Mouse (Mus musculus) spleen, postnatal 4 days (tissue): ENCODE results near the gene Dock1.

Experiments
- DNase-seq, 2 experiments: peaks; one replicate each; pipeline ENCODE4 v3.0.0; 2022; ENCODE audit warnings: low spot score in 2 of 2

Gene Dock1

GRCm38 (mm10) chr7:134670312-134671002 is at the start of gene Dock1:
Gene Dock1 (plus strand): TSS chr7:134670654.
- DNase-seq = peak; percentile 26 to 66

- DNase-seq = no peak
These were observed 42.5 kb upstream of the Dock1 start for GRCm38 (mm10) chr7:134627906-134628305.

DNA sequence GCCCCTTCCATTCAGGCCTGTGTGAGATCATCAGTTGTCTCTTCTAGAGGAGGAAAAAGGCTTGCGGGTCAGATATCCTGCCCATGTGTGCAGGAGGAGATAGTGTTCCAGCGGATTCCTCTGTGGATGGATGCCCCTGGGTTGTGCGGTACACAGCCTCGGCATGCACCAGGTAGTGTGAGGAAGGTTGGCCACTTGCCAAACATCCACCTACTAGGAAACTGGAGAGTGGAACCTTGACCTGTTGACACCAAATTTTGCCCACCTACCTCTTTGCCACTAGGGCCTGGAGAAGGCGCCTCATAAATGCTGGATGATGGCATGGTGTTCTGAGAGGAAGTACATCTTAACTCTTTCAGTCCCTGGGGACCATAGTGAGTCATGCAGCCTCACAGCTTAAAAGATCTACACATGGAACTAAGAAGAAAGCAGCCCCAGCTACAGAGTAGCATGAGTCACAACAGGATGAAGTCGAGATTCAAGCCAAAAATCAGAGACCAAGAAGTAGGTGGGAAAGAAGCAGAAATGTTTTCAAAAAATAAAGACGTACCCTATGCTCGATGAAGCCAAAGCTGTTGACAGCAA is 20.1 kb upstream of the Dock1 start:
- no peak for DNase-seq

DNA sequence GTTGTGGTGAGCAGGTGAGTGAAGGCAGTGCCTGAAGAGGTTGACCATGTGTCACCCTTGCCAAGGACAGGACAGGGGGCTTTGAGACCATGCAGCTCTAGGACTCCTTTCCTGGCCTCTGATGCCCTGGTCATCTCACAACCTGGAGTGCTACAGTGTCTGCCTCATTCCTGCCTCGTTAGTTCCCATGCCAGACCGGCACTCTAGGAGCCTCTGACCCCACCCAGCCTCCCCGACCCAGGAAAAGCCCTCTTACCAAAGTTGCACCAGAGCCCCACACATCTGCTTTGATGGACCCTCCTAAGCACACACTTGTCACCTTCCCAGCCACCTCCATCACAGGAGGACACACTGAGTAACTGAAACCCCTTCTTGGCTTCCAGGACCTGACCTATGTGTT is 19.4 kb upstream of the Dock1 start:
- DNase-seq = no peak

GRCm38 (mm10) chr7:134663241-134663640 is 7.2 kb upstream of the Dock1 start:
- DNase-seq = no peak

DNA sequence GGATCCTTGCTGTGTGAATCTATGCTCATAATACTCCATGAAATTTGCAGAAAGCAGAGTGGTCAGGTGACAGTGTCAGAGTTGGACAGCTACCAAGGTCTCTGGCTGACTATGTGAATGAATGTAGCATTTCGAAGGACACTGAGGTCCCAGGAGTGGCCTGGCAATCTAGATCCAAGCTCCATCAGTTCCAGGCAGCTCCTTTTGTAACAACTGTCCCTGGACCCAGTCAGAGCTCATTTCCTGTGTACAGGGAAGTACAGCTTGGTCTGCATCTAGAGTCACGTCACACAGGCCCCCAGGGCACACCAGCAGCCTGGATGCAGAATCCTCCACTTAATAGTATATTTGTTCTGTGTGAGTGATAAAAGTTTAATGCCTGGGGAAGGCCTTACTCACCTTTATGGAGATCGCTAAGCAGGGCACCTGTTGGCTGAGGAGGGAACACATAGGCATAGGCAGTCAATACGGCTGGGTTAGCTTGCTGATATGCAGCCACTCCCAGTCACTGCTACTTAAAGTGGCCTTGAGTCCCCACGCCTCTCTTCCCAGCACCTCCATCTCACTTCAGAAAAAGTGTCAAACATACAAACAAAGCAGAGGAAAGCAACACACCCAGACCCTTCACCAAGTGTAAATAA is 4.7 kb upstream of the Dock1 start:
- DNase-seq = no peak

DNA sequence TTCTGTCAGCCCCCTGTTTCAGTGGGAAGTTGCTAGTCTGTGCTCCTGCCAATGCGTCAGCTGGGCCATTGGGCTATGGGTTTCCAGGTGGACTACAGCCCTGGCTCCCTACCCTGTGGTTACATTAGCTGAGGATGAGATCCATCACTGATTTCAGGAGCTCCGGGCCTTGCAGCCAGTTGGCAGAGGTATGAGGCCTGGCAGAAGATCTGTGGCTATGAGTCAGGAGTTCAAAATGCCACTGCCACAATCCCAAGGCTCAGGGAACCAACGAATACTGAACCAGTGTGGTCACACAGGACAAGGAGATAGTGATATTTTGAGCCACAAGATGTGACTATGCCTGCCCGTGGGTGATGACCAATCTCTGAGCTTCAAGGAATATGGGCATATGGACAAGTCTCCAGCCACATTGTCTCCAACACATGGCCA is 3.2 kb upstream of the Dock1 start:
- DNase-seq = no peak

DNA sequence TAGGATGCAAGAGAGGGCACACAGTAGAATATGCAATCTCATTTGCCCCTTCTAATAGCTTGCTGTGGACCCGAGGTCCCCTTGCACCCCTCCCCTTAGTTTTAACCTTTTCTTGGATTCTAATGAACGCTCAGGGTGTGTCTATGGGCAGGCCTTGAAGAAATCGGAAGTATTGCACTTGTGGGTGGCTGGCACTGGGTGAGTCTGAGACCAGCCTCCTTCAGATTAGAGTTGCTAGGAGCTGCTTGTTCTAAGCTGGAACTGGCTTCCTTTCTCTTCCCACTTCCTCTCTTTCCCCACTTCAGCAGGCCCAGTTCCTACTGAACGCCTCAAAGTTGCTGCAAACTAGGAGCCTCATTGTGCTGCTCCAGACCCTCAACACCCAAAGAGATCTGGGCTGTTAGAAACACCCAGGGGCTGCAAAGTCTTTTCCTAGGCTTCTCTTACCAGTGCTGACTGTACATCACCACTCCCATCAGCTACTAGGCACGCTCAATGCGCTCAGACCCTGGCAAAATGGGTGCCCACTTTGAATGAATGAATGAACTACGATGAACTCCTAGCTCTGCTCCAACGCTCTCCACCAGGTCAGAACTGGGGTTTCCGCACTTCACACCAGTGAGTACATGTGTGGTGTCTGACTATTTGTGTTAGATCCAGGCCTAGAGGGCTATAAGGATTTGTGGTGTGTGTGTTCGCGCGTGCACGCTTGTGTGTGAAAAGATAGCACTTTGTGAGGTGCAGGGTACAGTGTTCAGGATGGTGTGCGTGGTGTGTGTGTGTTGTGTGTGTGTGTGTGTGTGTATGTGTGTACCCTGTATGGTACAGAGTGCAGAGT is 761 bp upstream of the Dock1 start:
- no peak for DNase-seq

- DNase-seq = no peak
These were observed 578 bp downstream of the Dock1 start for GRCm38 (mm10) chr7:134671003-134671461.

- DNase-seq = no peak
These were observed 1.0 kb downstream of the Dock1 start for GRCm38 (mm10) chr7:134671467-134671901.

DNA sequence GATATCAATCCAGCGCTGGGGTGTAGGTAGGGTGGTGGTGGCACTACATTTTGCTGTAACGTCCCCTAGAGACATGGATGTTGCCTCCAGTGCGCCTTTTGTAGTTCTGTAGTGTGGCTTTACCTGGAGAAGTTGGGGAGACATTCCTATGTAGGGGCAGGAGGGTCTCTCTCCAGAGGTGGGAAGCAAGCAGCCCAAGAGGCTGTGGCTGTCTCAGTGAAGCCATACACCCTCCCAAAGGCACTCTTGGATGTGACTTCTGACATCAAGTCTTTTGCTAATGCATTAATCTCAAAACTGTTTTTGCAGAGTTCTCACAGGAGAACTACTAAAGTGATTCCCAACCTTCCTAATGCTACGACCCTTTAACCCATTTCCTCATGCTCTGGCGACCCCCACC is 2.7 kb downstream of the Dock1 start:
- DNase-seq = no peak

GRCm38 (mm10) chr7:134673952-134674351 is 3.5 kb downstream of the Dock1 start:
- DNase-seq = no peak

DNA sequence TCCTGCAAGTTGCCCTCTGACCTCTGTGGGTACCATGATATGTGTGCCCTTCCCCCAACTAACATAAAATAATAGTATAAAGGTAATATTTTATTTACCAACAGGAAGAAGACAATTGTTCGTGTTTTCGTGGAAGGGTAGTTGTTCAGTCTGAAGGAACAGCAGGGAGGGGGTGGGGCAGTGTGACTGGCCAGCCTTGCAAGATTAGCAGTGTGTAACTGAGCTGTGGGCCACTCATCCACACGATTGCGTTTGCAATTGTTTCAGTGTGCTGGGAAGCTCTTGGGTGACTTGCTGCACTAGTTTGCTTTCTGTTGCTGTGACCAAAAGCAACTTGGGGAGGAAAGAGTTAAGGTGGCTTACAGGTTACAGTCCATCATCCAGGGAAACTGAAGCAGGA is 7.4 kb downstream of the Dock1 start:
- no peak for DNase-seq

DNA sequence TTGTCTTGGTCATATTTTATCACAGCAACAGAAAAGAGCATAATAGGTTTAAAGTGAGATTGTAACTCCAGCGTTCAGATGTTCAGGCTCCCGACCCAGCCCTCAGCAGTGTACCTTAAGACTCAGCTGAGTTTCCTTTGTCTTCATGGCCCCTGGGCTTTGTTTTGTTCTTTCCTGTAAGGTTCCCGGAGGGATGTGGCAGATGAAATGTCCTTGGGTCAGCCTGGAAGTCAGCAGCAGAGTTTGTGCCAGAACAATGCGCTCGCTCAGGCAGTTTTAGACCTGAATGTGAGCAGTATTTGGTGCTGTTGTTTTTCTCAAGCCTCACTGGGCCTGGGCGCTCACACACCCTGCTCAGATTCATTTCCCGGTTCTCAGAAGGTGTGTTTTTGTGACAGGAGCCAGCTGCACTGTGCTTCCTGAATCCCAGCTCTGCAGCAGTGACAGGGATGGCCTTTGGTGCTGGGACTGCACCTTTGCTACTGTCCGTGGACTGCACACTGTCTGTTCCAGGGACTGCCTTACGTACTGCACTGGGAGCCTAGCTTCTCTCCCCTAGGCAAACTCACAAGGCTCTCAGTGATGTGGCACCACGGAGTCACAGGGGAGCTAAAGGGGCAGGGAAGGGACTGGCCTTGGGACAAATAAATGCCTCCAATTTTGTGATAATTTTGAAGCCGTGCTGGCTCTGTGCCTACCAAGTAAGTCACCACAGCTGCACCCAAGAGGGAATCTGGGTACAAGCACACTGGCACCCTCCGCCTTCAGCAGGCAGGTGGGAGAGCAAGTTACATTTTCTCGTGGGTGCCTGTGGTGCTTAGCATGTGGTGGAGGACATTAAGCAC is 9.1 kb downstream of the Dock1 start:
- no peak for DNase-seq

DNA sequence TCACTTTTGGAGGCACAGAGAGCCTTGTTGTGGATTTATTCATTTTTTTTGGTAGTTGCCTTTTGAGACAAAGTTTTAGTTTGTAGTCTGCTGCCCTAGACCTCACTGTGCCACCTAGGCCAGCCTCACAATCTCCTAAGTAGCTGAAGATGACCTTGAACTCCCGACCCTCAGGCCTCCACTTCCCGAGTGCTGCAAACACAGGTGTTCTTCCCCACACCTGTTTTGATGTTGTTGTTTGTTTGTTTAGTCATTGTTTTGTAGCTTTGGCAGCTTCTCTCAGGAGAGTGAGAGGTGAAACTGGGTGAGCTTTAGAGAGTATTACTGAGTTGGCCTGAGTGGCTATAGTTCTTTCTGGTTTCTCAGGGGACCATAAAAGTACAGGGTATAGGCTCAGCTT is 9.7 kb downstream of the Dock1 start:
- no peak for DNase-seq

DNA sequence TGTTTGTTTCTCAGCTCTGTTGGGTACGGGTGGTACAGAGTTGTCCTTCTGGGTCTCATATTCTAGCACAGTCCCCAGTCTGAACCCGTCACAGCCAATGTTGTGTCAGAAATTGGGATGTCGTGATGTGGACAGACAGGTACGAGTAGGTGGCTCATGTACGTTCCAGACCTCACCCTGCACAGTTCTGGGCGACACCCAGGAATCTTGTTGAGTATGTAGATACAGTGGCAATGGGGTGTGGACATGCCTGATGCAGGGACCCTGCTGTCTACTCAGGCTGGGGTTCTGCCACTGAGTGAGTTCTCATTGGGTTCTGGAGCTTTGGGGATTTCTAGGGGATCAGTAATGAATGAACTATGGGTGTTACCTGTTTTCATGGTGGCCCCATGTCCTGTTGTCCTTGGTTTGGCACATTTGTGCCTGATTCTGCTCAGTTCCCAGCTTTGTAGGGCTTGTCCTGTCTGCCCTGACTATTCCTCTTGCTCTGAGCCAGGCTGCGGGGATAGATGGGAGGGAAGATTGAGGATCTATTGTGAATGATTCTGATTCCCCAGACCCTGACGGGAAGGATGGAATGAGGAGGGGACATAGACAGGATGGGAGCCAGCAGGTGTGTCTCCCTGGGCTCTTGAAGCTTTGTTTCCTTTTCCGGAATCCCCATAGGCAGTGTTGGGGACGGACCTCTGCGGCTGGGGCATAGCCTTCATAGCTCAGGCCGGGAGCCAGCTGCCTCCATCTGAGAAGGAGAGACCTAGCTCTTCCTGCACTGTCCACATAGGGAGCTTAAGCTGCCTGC is 11.5 kb downstream of the Dock1 start:
- DNase-seq = no peak

- no peak for DNase-seq
These were observed 17.9 kb downstream of the Dock1 start for GRCm38 (mm10) chr7:134688332-134688731.

DNA sequence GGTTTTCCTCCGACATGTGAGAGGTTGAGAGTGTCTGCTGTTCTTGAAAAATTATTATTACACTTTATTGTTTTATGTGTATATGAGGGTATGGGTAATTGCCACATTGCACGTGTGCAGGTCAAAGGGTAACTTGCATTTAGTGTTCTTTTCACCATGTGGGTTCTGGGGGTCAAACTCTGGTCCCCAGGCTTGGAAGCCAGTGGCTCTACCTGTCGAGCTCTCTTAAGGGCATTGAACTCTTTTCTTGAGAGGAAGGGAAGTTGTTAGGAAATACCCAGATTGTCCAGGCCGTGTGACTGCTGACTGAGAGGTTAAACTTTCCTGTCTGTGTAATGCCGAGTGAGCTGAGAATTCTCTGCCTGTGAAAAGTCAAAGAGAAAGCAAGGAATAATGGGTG is 19.7 kb downstream of the Dock1 start:
- no peak for DNase-seq

GRCm38 (mm10) chr7:134690806-134691205 is 20.4 kb downstream of the Dock1 start:
- DNase-seq = no peak

GRCm38 (mm10) chr7:134693325-134693724 is 22.9 kb downstream of the Dock1 start:
- no peak for DNase-seq
